Mouse (Mus musculus) embryonic fibroblast, embryonic 13.5 days (primary cell): Measurements from ENCODE around the gene Dtl. TPM values are rescaled to one million over a fixed set of nuclear protein-coding genes. Genes with fewer than 3 reads are reported as not detected.

Experiments
- H3K27ac ChIP-seq: 2 replicates; pipeline ENCODE4 v1.5.1; 2012; ENCODE audit warnings: low read length, control low read depth, inconsistent platforms; ENCODE audit not compliant: insufficient read depth
- H3K4me1 ChIP-seq: 2 replicates; pipeline ENCODE4 v1.6.1; 2011; ENCODE audit warnings: low read length; ENCODE audit not compliant: control insufficient read depth, insufficient read depth
- H3K4me3 ChIP-seq: 2 replicates; pipeline ENCODE4 v1.5.1; 2011; ENCODE audit warnings: mild to moderate bottlenecking, control low read depth, low read length; ENCODE audit not compliant: insufficient read depth
- CTCF ChIP-seq: IDR thresholded peaks from 2 replicates; pipeline ENCODE4 v1.5.1; 2011; ENCODE audit warnings: mild to moderate bottlenecking, control low read depth, low read length, moderate library complexity, borderline replicate concordance; ENCODE audit not compliant: insufficient read depth
- POLR2A ChIP-seq: IDR thresholded peaks from 2 replicates; pipeline ENCODE4 v1.6.1; 2011; ENCODE audit warnings: low read depth, mild to moderate bottlenecking, control low read depth, low read length, moderate library complexity
- polyA plus RNA-seq: library from polyadenylated mRNA; stranded (reverse); fragments of >200 nt; gene quantifications from 2 replicates; pipeline ENCODE4 v1.2.4, GENCODE M21; 2011; ENCODE audit warnings: low read depth; ENCODE audit not compliant: missing spikeins, insufficient read length

Dtl gene
- polyA plus RNA-seq: 14.6 and 25.1 TPM in 2 replicates

DNA sequence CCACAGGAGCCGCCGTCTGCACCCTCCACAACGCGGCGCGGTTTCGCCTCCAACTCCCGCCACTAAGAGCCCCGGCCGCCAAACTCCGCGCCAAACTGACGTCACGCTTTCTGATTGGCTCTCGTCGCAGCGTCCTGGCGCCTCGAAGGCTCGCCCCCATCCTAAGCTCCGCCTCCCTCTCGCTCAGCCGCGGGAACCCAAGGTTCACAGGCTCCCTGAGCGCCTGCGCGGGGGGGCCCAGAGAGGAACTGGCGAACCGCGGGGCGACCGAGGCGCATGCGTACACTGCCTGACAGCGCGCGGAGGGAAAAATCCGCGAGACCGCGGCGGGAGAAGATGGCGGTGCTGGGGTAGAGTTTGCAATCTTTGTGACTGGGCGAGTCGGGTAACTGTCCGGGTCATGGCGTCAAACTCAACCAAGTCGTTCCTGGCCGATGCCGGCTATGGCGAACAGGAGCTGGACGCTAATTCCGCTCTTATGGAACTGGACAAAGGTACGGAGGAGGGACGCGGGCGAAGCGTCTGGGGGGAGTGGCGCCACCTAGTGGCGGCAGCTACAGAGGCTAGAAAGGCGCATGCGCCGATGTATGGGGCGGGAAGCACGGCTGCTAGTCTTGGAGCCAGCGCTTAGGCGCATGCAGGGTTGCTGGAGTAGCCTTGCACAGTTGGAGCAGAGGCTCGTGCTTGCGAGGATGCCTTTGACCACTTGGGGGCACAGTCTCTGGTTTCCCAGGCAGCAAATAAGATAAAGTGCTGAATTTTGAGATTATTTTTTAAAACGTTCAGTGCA is at the start of gene Dtl, which contains the start of gene Ints7:
Gene Dtl, minus strand, starts transcription at position 87 of the 790 bp plus-strand sequence.
Gene Ints7, plus strand, starts transcription at position 179 of the 790 bp plus-strand sequence.
- Histone ChIP-seq H3K27ac (peak within 1 kb of the TSS; percentile 86), H3K4me1 (peaks cover 8% of the 10 kb centered on the region), H3K4me3 (peak within 1 kb of the TSS; percentile 71)
- peak; percentile 85 for TF ChIP-seq CTCF
- TF ChIP-seq POLR2A: peak; percentile 86

DNA sequence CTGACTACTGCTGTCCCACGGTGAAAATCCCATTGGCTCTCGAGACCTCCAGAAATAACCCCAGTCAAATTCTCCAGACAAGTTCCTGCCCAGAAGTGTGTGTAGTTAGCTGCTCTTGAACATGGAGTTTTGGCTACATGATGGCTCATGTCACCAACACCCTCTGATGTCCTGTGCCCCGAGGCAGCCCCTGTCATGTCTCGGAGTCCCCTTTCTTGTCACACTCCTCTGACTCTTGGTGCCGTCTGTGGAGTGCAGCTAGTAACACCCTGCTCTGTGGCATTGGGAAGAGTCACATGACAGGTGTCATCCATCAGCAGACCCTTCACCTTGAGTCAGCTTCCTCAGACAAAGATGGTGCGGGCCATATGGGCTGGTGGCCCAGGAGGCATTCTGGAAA is 49.7 kb upstream of the Dtl start:
- H3K4me3 ChIP-seq: no peak overlapping the region
- H3K4me1 ChIP-seq: 0 out of 2 replicates have a peak, but pooled peaks cover 2% of the 10 kb centered on the region
- TF ChIP-seq CTCF (no peak), POLR2A (no peak)
- H3K27ac ChIP-seq: no peak overlapping the region

DNA sequence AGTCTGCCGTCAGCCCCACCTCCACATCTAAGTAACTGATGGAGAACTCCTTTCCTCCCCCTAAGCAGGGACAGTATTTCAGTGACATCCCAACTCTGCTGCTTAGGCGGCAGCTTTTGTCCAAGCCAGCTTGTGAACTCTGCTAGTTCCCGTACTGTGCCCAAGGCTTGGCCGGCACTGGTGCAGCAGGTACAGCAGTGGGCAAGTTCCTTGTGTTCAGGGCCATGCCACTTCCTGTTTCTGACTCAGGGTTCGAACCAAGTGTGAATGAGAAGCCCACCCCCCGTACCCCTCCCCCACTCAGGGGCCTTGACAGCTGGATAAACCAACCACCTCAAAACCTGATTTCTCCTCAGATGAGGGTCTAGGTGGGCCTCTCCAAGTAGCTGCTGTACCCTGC is 49.1 kb upstream of the Dtl start:
- no peak overlapping the region for H3K27ac ChIP-seq
- H3K4me3 ChIP-seq: no peak overlapping the region
- no peak for TF ChIP-seq POLR2A
- no peak for TF ChIP-seq CTCF

DNA sequence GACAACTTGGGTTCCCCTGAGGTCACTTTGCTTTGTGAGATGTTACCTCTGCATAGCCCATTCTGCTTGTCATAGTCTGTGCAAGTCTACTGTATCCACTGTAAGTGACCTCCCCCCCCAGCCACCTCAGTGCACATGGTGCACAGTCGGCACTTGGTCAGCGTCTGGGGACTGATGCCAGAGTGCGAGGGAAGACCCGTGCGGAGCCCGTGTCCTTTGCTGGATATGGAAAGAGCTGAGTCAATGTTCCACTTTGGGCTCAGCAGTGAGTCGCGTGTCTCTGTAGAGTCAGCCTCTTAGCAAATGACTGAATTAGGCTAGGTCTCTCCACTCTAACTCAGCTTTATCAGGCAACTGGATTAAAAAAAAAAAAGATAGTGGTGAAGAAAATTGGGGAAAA is 47.5 kb upstream of the Dtl start:
- no peak overlapping the region for H3K4me3 ChIP-seq
- TF ChIP-seq POLR2A (no peak), CTCF (no peak)
- H3K27ac ChIP-seq: no peak overlapping the region; the same call in 1 of the 2 replicates
- 0 out of 2 replicates have a peak, but pooled peaks cover 2% of the 10 kb centered on the region for H3K4me1 ChIP-seq

More for the DNA sequence above, 49.1 kb upstream of the Dtl start:
- 0 out of 2 replicates have a peak, but pooled peaks cover 2% of the 10 kb centered on the region for H3K4me1 ChIP-seq

DNA sequence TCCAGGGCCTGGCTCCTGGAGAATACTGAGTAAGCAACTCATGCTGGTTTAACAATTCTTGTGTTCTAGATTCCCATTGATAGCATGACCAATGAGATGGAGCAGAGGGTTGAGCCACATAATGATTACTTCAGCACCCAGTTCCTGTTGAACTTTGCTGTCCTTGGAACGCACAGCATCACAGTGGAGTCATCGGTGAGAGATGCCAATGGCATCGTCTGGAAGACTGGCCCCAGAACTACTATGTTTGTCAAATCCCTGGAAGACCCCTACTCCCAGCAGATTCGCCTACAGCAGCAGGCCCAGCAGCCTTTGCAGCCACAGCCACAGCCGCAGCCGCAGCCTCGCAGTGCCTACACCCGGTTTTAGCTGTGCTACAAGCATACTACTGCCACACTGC is 45.8 kb upstream of the Dtl start:
- Histone ChIP-seq H3K27ac (no peak overlapping the region), H3K4me1 (0 out of 2 replicates have a peak, but pooled peaks cover 2% of the 10 kb centered on the region), H3K4me3 (no peak overlapping the region)
- TF ChIP-seq CTCF (no peak), POLR2A (no peak)

DNA sequence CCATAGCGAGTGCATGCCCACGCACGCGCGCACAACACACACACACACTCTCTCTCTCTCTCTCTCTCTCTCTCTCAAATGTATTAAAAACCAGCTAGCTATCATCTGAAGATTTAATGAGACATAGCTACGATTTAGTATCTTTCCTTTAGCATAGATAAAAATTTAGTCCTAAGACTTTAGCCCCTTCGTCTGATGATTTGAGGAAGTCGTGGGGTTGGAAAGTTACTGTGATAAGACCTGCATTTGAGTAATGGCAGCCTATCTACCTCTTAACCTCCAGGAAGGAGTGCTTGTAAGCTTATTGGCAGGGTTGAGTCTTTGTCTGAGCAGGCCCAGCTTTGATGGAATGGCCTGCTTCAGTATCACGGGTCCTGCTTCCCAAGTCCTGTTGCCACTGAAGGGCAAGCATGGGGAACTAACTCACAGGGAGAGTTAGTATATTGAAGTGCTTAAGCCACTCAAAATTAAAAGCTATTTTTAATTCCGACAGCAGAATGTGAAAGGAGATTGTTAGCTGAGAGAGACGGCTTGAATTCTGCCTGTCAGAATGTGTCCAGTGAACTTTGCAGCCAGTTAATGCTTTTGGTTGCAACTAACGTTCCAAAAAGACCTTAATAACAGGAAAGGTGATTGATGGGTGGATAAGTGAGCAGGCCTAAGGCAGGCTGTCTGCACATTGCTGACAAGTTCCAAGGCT is 42.9 kb upstream of the Dtl start:
- TF ChIP-seq CTCF (no peak), POLR2A (no peak)
- Histone ChIP-seq H3K4me1 (no peaks in the 10 kb centered on the region), H3K4me3 (no peak overlapping the region), H3K27ac (no peak overlapping the region)

DNA sequence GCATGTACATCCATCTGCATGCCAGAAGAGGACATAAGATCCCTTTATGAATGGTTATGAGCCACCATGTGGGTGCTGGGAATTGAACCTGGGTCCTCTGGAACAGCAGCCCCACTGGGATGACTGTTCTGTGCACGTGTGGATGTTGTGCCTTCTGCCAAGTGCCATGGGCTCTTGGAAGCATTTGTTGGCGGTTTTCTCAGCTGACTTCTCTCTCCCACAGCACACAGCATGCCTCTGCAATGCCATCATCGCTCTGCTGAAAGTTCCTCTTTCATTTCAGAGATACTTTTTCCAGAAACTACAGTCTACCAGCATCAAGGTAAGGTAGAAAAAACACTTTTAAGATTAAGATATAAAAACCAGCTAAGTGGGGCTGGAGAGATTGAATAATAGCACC is 42.2 kb upstream of the Dtl start:
- Histone ChIP-seq H3K4me1 (no peaks in the 10 kb centered on the region), H3K4me3 (no peak overlapping the region), H3K27ac (no peak overlapping the region)
- no peak for TF ChIP-seq POLR2A
- TF ChIP-seq CTCF: no peak

DNA sequence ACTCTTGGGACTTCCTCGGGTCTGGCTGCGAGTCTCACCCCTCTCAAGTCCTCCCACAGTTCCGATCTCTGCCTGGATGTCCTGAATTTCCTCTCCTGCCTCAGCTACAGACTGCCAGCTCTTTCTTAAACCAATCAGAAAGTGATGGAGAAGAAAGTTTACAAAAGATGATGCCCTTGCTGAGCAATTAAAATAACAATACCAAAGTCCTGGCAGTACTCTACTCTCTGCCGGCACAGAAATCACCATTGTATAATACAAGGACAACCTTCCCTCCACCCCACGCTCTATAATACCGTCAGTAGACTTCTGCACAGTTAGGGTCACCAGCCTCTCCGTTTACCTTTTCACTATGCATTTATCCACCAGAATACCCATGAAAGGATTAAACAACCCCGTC is 40.9 kb upstream of the Dtl start:
- no peak for TF ChIP-seq POLR2A
- TF ChIP-seq CTCF: no peak
- Histone ChIP-seq H3K4me3 (no peak overlapping the region), H3K4me1 (no peaks in the 10 kb centered on the region), H3K27ac (no peak overlapping the region)

DNA sequence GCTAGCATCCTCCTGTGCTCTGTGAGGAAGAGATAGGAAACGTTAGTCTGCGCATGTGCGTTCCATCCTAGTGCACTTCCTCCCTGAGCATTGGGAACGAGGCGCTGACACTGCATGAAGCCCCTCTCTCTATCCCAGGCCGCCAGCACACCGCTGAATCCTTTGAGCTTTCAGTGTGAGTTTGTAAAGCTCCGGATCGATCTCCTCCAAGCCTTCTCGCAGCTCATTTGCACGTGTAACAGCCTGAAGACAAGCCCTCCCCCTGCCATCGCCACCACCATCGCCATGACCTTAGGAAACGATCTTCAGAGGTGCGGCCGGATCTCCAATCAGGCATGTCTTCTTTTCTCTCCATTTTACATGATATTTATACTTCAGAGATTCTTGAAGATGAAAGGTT is 37.5 kb upstream of the Dtl start:
- TF ChIP-seq CTCF (no peak), POLR2A (no peak)
- H3K4me3 ChIP-seq: no peak overlapping the region

DNA sequence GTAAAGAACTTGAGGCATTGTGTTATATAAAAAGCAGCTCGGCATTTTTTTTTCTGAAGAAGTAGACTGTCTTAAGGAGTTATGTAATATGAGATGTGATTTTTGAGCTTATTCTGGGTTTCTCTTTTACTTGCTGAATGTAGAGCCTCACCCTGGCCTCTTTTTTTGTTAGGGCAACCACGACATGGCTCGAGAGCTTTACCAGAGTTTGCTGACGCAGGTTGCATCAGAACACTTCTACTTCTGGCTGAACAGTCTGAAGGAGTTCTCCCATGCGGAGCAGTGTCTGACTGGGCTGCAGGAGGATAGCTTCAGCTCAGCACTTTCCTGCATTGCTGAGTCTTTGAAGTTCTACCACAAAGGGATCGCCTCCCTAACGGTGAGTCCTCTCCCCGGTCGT is 36.3 kb upstream of the Dtl start:
- no peak for TF ChIP-seq CTCF
- no peak for TF ChIP-seq POLR2A
- Histone ChIP-seq H3K27ac (no peak overlapping the region), H3K4me1 (no peaks in the 10 kb centered on the region), H3K4me3 (no peak overlapping the region)

More for the DNA sequence above, 37.5 kb upstream of the Dtl start:
- no peaks in the 10 kb centered on the region for H3K4me1 ChIP-seq
- H3K27ac ChIP-seq: no peak overlapping the region
